Mouse (Mus musculus) inflammation-experienced regulatory T-cells, adult 6 months (primary cell): Measurements from ENCODE around the gene 4930524N10Rik. TPM values are rescaled to one million over a fixed set of nuclear protein-coding genes. Genes with fewer than 3 reads are reported as not detected.

Experiments
- ATAC-seq: one replicate; pipeline ENCODE4 v1.8.0; 2017
- polyA plus RNA-seq, 3 experiments: library from polyadenylated mRNA; unstranded; fragments of 100-300 nt; shearing (Covaris generic); gene quantifications; one replicate each; pipeline ENCODE4 v1.2.1; 2017

4930524N10Rik gene
- polyA plus RNA-seq: not detected

DNA sequence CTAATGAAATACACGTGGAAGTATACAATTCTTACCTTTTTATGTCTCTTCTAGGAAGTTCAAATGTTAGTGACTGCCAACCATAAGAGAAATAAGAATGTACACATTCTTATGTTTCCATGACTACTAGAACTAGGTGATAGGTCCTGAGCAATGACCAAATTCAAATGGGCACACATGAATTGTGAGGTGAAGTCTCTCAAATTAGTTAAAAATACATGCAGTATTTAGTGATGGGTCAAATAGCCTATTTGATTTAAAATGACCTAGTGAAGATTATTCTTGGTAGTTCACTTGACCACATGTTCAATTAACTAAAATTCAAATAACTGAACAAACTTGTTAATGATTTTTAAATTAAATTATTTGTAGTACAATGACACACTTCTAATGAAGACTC is at the start of gene 4930524N10Rik:
4930524N10Rik (minus strand) TSS at position 101 of the 400 bp plus-strand sequence.
- ATAC-seq: no peak

DNA sequence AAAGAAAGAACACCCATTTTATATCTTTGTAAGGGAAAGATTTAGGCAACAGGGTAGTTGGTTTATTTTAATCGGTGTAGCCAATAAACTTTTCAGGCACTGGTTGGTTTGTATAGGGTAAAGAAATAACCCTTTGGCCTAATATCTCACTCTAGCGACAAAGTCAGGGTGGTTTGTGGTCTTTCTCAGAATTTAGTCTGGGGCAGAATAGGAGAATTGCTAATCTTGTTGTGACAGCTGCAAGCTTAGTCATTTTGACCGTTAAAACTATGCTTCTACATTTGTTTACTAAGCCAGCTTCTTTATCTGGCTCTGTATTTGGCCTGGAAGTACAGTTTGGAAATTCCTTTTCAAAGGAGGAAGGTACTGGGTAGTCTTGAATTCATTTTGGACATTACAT is 6.8 kb upstream of the 4930524N10Rik start:
- no peak for ATAC-seq

DNA sequence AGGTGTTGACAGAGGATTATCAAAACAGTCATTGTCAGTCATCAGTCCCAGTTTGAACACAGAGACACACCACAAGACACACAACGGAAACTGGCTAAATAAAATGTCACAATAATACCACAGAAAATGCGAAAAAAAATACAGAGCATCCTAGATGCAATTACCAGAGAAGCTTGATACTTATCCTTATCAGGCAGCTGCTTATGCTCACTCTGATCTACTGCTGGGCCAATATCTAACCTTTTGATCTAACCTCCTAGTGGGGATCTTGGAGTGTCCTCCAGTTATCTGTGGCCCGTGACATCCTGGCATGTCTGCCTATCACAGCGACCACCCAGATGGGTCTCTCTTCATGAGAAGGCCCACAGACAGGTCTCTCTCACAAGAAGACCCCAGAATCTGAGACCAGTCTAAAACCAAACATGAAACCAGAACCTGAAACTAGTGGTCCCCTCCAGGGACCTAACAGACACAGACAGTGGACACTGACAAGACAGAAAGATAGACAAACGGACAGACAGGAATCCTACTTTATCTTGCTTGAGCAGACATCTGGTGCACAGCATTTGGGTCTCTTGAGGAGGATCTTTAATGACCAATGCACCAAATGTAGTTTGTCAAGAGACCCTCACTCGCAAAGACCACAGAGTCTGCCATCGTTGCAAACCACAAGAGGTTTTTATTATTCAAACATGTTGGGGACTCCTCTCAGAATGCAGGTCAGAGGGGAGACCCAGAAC is 6.3 kb upstream of the 4930524N10Rik start:
- ATAC-seq: no peak

DNA sequence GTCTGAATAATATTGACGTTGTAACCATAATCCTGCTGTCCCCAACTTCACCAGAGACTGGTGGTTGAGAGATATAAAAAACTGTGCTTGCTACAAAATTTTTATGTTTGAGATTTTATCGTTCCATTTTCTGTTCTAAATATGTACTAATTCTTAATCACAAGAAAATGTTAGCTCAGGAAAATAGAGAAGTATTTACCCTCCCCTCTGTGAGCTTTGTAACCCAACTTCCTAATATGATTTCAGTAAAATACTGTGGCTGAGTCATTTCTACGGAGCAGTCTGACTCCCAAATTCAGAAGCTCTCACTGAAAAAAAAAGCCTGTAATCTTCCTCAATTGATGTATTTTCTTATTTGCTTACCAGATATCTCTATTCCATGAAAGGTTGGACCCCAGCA is 4.7 kb upstream of the 4930524N10Rik start:
- no peak for ATAC-seq

Other genes starting within 250 kb of the 4930524N10Rik start
- gene Gm15140, start 222.7 kb downstream of the 4930524N10Rik start, polyA plus RNA-seq: not detected
- gene Samt4, start 138.6 kb upstream of the 4930524N10Rik start, polyA plus RNA-seq: not detected
- gene Samt2, start 236.0 kb upstream of the 4930524N10Rik start, polyA plus RNA-seq: not detected